Mouse (Mus musculus): ENCODE measurements around the gene Nlrp10. TPM values are rescaled to one million over a fixed set of nuclear protein-coding genes. Genes with fewer than 3 reads are reported as not detected.

Nlrp10 gene
- polyA plus RNA-seq, 1 experiment, result 0.06 TPM

DNA sequence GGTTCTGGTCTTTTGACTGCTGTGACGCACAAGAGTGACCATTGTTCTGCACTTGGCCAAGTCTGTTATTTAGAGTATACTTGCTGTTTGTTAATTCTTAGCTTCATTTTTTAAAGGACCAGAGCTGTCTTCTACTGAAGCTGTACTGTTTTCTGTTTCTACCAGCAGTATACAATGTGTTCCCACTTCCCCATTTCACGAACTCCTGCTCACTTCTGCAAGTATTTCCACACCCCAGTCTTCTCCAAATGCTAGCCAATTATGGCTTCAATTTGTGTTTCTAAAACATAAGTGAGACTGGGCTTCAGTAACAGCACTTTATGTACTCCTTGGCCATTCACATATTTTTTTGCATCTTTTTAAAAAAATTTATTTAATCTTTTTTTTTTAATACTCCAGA lies 27.8 kb upstream of the Nlrp10 start:
- no peaks in the 10 kb centered on the region for H3K27me3 ChIP-seq (ENCODE audit: control insufficient read depth, insufficient read depth, insufficient read length)
- TF ChIP-seq TCF12 (IDR thresholded peaks at IDR 0.05; ENCODE audit: insufficient read depth, poor library complexity, severe bottlenecking), result no peak
- TF ChIP-seq SRF (IDR thresholded peaks at IDR 0.05; ENCODE audit: control insufficient read depth, insufficient read length, low read depth), result no peak
- TF ChIP-seq TCF3 (IDR thresholded peaks at IDR 0.05; ENCODE audit: insufficient read length, low read depth), result no peak
- no peak for TF ChIP-seq MAX (IDR thresholded peaks at IDR 0.05; ENCODE audit: low read depth)
- no peak for TF ChIP-seq USF1 (IDR thresholded peaks at IDR 0.05; ENCODE audit: low read depth)
- H3ac ChIP-seq (ENCODE audit: control insufficient read depth, insufficient read length), result no peak overlapping the region
- H3K4me3 ChIP-seq, result no peak overlapping the region
- no peak overlapping the region for H3K4me2 ChIP-seq (ENCODE audit: low read depth)
- H3K36me3 ChIP-seq (ENCODE audit: control insufficient read depth, insufficient read depth), result no peaks in the 10 kb centered on the region
- H3K79me2 ChIP-seq (ENCODE audit: control insufficient read depth, insufficient read depth), result no peaks in the 10 kb centered on the region

DNA sequence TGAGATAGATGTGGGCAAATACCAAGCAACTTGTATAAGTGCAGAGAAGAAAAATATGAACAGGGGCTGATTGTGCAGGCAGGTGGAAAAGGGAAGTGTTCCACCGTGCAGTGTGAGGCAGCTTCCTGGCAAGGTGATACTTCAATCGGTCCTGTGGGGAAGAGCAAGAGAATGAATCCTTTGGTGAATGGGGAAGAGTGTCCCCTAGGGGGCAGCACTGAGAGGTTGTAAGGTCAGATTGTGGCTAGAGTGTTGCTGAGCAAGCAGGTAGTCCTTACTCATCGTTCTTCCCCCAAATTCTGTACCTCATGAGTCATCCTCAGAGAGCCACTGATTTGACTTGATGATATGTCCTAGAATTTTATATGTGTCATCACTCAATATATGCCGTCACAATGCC lies 24.2 kb upstream of the Nlrp10 start:
- Histone ChIP-seq H3K79me2 (ENCODE audit: control insufficient read depth, insufficient read depth) (no peaks in the 10 kb centered on the region), H3K27me3 (ENCODE audit: control insufficient read depth, insufficient read depth, insufficient read length) (peaks cover 13% of the 10 kb centered on the region), H3K4me2 (ENCODE audit: low read depth) (no peak overlapping the region), H3ac (ENCODE audit: control insufficient read depth, insufficient read length) (no peak overlapping the region), H3K4me3 (no peak overlapping the region), H3K36me3 (ENCODE audit: control insufficient read depth, insufficient read depth) (no peaks in the 10 kb centered on the region)
- TF ChIP-seq USF1 (IDR thresholded peaks at IDR 0.05; ENCODE audit: low read depth) (no peak), POLR2AphosphoS2 (IDR thresholded peaks at IDR 0.05; ENCODE audit: insufficient read length, low read depth) (no peak), MYOD1 (IDR thresholded peaks at IDR 0.05; ENCODE audit: control insufficient read depth in 1 of 3, insufficient read length in 2 of 3, low read depth in 2 of 3) (no peak)

DNA sequence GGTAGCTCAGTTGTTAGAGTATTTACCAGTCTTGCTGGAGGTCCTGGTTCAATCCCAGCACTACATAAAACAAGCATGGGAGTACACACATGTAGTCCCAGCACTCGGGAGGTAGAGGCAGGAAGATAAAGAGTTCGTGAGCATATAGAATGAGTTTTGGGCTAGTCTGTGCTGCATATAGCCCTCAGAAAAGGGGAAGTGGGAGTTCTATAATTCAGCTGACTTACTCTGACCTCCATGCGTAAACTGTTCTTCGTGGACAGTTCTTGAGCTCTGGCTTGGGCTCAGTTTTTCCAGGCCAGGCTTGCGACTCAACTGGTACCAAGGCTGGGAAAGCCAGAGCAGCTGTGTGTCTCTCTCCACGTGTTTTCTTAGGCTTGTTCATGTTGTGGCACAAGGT lies 22.8 kb upstream of the Nlrp10 start:
- Histone ChIP-seq H3K4me2 (ENCODE audit: low read depth) (no peak overlapping the region), H3ac (ENCODE audit: control insufficient read depth, insufficient read length) (no peak overlapping the region), H3K36me3 (ENCODE audit: control insufficient read depth, insufficient read depth) (no peaks in the 10 kb centered on the region), H3K79me2 (ENCODE audit: control insufficient read depth, insufficient read depth) (no peaks in the 10 kb centered on the region), H3K27me3 (ENCODE audit: control insufficient read depth, insufficient read depth, insufficient read length) (peaks cover 13% of the 10 kb centered on the region), H3K4me3 (no peak overlapping the region)
- TF ChIP-seq E2F4 (IDR thresholded peaks at IDR 0.05; ENCODE audit: insufficient read depth), result no peak
- TF ChIP-seq MYOD1 (IDR thresholded peaks at IDR 0.05; ENCODE audit: control insufficient read depth in 1 of 3, insufficient read length in 2 of 3, low read depth in 2 of 3), result no peak
- TF ChIP-seq USF1 (IDR thresholded peaks at IDR 0.05; ENCODE audit: low read depth), result no peak

GRCm38 (mm10) chr7:108950762-108951331 lies 20.9 kb upstream of the Nlrp10 start:
- no peak for TF ChIP-seq MYOG (IDR thresholded peaks at IDR 0.05; ENCODE audit: control insufficient read depth in 1 of 3, insufficient read depth in 1 of 3, insufficient read length in 2 of 3, low read depth in 2 of 3)
- no peak for TF ChIP-seq TCF12 (IDR thresholded peaks at IDR 0.05; ENCODE audit: insufficient read depth, poor library complexity, severe bottlenecking)
- no peak for TF ChIP-seq TCF3 (IDR thresholded peaks at IDR 0.05; ENCODE audit: insufficient read length, low read depth)
- TF ChIP-seq USF1 (IDR thresholded peaks at IDR 0.05; ENCODE audit: low read depth), result no peak
- TF ChIP-seq REST (IDR thresholded peaks at IDR 0.05; ENCODE audit: insufficient read depth, insufficient read length), result no peak
- TF ChIP-seq POLR2A (IDR thresholded peaks at IDR 0.05; ENCODE audit: insufficient read length, low read depth), result no peak
- no peak for TF ChIP-seq E2F4 (IDR thresholded peaks at IDR 0.05; ENCODE audit: insufficient read depth)
- TF ChIP-seq SRF (IDR thresholded peaks at IDR 0.05; ENCODE audit: control insufficient read depth, insufficient read length, low read depth), result no peak
- no peak for TF ChIP-seq POLR2AphosphoS2 (IDR thresholded peaks at IDR 0.05; ENCODE audit: insufficient read length, low read depth)
- TF ChIP-seq MYOD1 (IDR thresholded peaks at IDR 0.05; ENCODE audit: control insufficient read depth in 1 of 3, insufficient read length in 2 of 3, low read depth in 2 of 3), result no peak
- TF ChIP-seq CEBPB (IDR thresholded peaks at IDR 0.05; ENCODE audit: insufficient read depth, poor library complexity, severe bottlenecking), result no peak
- TF ChIP-seq MAX (IDR thresholded peaks at IDR 0.05; ENCODE audit: low read depth), result no peak
- Histone ChIP-seq H3K27me3 (ENCODE audit: control insufficient read depth, insufficient read depth, insufficient read length) (peaks cover 13% of the 10 kb centered on the region), H3K4me2 (ENCODE audit: low read depth) (no peak overlapping the region)

DNA sequence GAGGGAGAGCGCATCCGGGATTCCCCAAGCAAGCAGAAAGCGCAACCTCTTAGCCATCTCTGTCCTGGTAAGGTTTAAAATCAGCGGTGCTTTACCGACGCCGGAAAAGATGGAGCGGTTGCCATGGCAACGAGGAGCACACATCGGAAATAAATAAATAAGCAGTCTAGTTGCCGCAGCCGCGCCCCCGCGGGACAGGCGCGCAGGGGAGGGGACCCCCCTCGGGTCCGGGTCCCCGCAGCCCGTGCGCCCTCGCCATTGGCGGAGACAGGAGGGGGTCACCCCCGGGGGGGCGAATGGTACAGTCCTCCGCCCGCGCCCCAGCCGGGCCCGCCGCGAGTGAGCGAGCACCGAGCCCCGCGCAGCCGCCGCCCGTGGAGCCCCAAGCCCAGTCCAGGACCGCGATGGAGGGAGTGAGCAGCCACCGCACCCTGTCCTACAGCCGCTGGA lies 20.4 kb upstream of the Nlrp10 start, which contains the start of gene Tub:
Gene Tub (plus strand): TSS at position 27 of the 450 bp plus-strand sequence.
- no peak for TF ChIP-seq TCF3 (IDR thresholded peaks at IDR 0.05; ENCODE audit: insufficient read length, low read depth)
- no peak for TF ChIP-seq SRF (IDR thresholded peaks at IDR 0.05; ENCODE audit: control insufficient read depth, insufficient read length, low read depth)
- no peak for TF ChIP-seq CEBPB (IDR thresholded peaks at IDR 0.05; ENCODE audit: insufficient read depth, poor library complexity, severe bottlenecking)
- no peak for TF ChIP-seq E2F4 (IDR thresholded peaks at IDR 0.05; ENCODE audit: insufficient read depth)
- no peak for TF ChIP-seq TCF12 (IDR thresholded peaks at IDR 0.05; ENCODE audit: insufficient read depth, poor library complexity, severe bottlenecking)
- no peak for TF ChIP-seq MAX (IDR thresholded peaks at IDR 0.05; ENCODE audit: low read depth)
- TF ChIP-seq MYOD1 (IDR thresholded peaks at IDR 0.05; ENCODE audit: control insufficient read depth in 1 of 3, insufficient read length in 2 of 3, low read depth in 2 of 3), result no peak
- TF ChIP-seq REST (IDR thresholded peaks at IDR 0.05; ENCODE audit: insufficient read depth, insufficient read length), result no peak
- TF ChIP-seq USF1 (IDR thresholded peaks at IDR 0.05; ENCODE audit: low read depth), result no peak
- no peak for TF ChIP-seq POLR2A (IDR thresholded peaks at IDR 0.05; ENCODE audit: insufficient read length, low read depth)
- no peak for TF ChIP-seq POLR2AphosphoS2 (IDR thresholded peaks at IDR 0.05; ENCODE audit: insufficient read length, low read depth)
- no peak for TF ChIP-seq MYOG (IDR thresholded peaks at IDR 0.05; ENCODE audit: control insufficient read depth in 1 of 3, insufficient read depth in 1 of 3, insufficient read length in 2 of 3, low read depth in 2 of 3)
- peaks cover 13% of the 10 kb centered on the region for H3K27me3 ChIP-seq (ENCODE audit: control insufficient read depth, insufficient read depth, insufficient read length)

More at GRCm38 (mm10) chr7:108950762-108951331, 20.9 kb upstream of the Nlrp10 start:
- H3K4me3 ChIP-seq, result no peak overlapping the region
- no peak overlapping the region for H3ac ChIP-seq (ENCODE audit: control insufficient read depth, insufficient read length)
- H3K36me3 ChIP-seq (ENCODE audit: control insufficient read depth, insufficient read depth), result no peaks in the 10 kb centered on the region
- no peaks in the 10 kb centered on the region for H3K79me2 ChIP-seq (ENCODE audit: control insufficient read depth, insufficient read depth)

More for the DNA sequence above, 20.4 kb upstream of the Nlrp10 start, which contains the start of gene Tub:
- Histone ChIP-seq H3K79me2 (ENCODE audit: control insufficient read depth, insufficient read depth) (no peaks in the 10 kb centered on the region), H3K36me3 (ENCODE audit: control insufficient read depth, insufficient read depth) (no peaks in the 10 kb centered on the region), H3K4me3 (no peak within 1 kb of the TSS), H3ac (ENCODE audit: control insufficient read depth, insufficient read length) (no peak within 1 kb of the TSS), H3K4me2 (ENCODE audit: low read depth) (no peak within 1 kb of the TSS)
